Mouse (Mus musculus) neural tube, embryonic 10.5 days (tissue): ENCODE results near the gene Tlr13.

Experiments used
- DNase-seq: peaks from one replicate; pipeline ENCODE4 v3.0.0-alpha.2; 2017; ENCODE audit warnings: low spot score; ENCODE audit errors: extremely low spot score

The Tlr13 gene

GRCm38 (mm10) chrX:106142936-106143335 is at the start of gene Tlr13:
Gene Tlr13, plus strand, starts transcription at chrX:106143204.
- DNase-seq = no peak

- DNase-seq = no peak
Observed at GRCm38 (mm10) chrX:106105464-106105863, 37.5 kb upstream of the Tlr13 start.

GRCm38 (mm10) chrX:106113881-106114280 is 29.1 kb upstream of the Tlr13 start:
- no peak for DNase-seq

- DNase-seq = no peak
Observed at GRCm38 (mm10) chrX:106114674-106115073, 28.3 kb upstream of the Tlr13 start.

- DNase-seq = no peak
Observed at GRCm38 (mm10) chrX:106122823-106123222, 20.2 kb upstream of the Tlr13 start.

DNA sequence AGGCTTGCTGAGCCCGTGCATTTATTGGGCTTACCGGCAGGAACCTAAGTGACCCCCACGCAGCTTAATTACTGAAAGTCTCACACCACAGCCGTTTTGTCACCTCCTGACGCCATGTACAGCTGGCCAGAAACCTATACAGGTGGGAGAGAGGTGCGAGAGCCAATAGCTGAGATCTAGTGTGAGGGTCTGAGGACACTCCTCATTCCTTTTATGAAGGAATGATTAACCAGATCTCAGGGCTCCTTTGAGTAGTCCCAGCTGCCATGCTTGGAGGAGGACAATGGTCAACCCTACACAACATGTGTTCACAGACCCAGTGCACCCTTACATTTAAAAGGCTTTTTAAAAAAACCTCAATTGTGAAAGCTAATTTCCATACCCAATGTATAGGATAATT is 14.7 kb upstream of the Tlr13 start:
- no peak for DNase-seq

GRCm38 (mm10) chrX:106129877-106130276 is 13.1 kb upstream of the Tlr13 start:
- DNase-seq = no peak

GRCm38 (mm10) chrX:106134916-106135315 is 8.1 kb upstream of the Tlr13 start:
- DNase-seq = no peak

DNA sequence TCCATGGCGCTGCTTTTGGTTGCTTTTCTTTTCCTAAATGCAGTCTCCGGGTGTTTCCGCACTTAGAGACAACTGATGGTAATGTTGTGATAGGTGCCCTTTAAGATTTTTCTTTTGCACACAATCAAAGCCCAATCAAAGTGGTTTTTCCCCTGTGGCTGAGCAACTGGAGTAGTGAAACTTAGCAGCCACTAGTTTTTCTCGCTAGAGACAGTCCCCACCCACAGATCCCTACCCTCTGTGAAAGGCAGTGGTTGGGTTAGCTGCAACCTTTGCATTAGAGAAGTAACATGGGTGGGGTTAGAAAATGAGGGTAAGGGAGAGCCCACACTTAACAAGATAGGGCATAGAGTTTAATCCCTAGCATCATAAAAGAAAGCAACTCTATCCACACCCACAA is 7.5 kb upstream of the Tlr13 start:
- DNase-seq = no peak

DNA sequence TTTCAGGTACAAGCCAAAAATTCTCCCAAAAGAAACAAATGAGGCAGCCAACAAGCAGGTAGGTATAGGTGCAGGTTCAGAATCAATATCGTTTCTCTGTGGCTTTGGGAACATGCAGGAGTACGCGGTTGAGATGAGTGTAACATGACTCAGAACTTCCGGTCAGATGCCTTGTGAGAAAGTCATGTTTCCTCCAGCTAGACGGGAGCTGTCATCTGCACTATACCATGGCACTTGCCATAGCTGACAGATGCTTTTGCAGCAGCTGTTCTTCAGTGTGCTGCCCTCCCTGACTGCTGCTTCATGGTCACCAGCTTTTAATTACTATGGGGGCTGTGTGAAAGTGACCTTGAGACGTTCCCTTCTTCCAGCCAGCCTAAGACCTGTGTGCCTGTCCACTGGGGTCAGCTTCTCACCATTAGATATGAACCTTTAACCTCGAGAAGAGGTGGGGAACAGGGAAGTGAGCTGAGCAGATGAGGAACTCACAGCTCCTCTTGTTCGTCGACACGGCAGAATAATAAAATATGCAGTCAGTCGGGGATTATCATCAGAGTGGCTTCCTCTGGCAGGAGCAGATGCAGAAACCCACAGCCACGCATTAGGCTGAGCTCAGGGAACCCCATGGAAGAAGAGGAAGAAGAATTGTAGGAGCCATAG is 7.0 kb upstream of the Tlr13 start:
- DNase-seq = no peak

DNA sequence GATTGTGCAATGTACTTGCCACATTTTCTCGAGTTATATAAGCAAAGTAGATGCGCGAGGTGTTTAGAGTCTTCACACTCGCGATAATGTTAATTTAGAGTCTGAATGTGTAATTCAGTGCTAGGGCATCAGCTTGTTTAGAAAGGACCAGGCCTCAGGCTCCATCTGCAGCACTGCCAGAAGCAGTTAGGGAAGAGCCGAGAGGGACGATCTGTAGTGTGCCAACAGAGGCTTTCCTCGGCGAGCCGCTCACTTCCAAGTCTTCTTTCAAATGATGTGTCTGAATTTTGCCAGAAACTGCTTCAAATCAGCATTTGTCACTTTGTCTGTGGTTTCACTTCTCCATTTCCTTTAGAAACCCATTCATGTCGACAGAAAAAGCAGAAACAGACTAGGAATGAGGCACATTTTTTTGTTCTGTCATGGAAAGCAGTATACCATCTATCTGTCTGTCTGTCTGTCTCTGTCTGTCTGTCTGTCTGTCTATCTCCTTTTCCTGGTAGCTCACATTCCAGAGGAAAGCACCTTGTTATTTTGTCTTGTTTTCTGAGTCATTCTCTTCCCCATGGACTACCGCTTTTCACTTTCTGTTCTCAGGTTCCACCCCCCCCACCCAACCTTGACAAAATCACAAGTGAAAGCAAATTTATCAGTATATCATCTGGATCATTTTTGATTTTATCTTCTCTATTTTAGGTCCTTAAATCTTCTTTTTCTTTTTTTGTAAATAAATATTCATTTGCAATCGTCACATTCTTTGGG is 3.5 kb upstream of the Tlr13 start:
- DNase-seq = no peak

DNA sequence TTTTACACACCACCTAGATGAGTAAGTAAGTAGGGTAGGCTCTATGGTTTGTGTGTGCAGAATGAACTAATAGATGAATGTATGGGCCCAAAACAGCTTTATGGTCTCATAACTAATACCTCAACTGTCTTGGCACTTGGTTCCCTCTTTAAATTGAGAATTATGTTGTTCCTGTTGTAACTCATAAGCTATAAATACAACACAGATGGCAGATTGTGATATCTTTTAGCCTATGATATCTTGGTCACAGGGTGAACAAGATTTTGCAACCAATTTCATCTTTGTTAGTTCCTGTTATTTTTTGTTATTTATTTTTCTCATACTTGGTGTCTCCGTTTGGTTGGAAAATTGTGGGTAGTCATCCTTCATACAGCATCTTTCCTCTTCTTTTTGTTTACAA is 5.2 kb downstream of the Tlr13 start:
- no peak for DNase-seq

- no peak for DNase-seq
Observed at GRCm38 (mm10) chrX:106149460-106149859, 6.5 kb downstream of the Tlr13 start.

DNA sequence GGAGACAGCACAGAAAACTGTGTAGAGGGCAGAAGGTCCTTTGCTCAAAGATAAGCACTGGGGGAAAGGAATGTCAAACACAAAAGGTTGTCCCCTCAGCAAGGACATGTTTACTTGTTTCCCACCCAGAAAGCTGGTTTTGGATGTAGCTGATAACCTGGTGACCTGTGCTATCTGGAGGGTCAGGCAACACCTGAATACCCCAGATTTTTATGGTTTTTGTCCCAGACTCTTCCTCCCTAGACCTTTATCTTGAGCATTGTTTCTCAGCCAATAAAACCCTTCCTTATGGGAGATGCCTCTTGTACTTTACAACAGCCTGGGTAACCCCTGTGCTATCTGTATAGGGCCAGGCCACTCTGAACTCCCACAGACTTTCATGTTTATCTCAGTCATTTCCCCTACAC is 11.2 kb downstream of the Tlr13 start:
- no peak for DNase-seq

GRCm38 (mm10) chrX:106155892-106156291 is 12.9 kb downstream of the Tlr13 start:
- no peak for DNase-seq

DNA sequence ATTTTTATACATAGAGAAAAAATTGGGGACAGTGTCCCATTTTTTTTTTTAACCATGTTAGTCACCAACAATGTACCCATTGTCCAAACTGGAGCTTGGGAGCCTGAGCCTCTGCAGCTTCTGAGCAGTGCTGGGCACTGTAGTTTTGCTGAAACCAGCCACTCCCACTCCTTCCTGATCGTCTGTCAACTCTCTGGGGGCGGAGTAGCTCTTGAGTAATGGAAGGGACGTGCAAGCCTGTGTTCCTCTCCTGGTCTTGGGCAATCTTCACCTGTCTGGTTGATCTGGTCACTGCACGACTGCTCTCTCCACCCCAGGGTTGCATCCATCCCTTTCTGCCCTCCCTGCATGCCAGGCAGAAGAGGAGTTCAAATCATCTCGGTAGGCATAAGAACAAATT is 21.0 kb downstream of the Tlr13 start:
- DNase-seq = no peak

DNA sequence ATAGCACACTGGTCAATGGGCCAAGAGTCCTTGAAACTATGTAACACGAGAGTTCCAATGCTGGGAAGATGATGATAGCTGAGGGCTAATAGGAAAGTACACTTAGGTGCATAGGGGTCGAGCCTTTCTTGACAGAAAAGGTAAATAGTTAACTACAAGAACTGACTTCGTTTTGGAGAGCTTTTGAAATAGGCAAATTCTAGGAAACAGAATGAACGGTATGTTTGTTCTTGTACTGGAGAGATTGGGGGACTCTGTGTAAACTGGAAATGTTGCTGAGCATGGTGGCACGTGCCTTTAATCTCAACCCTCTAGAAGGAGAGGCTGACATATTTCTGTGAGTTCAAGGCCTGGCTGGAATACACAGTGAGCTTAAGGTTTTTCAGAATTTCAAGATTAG is 21.6 kb downstream of the Tlr13 start:
- no peak for DNase-seq

DNA sequence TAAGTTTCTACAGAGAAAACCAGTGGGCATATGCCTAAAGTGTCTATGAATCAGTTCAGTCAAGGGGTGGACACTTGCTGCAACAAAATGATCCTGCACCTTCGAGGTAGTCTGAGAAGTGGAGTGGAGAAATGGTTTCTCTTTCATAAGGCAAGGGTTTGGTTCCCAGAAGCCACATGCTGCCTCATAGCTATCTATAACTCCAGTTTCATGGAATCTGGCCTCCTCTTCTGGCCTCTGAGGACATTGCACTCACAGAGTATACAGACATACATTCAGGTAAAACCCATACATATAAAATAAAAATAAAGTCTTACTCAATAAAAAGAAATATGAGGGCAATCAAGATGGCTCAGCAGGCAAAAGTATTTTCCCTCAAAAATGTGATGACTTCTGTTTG is 22.1 kb downstream of the Tlr13 start:
- no peak for DNase-seq

- DNase-seq = peak; percentile 66
Observed at GRCm38 (mm10) chrX:106171106-106171852, 28.3 kb downstream of the Tlr13 start.

DNA sequence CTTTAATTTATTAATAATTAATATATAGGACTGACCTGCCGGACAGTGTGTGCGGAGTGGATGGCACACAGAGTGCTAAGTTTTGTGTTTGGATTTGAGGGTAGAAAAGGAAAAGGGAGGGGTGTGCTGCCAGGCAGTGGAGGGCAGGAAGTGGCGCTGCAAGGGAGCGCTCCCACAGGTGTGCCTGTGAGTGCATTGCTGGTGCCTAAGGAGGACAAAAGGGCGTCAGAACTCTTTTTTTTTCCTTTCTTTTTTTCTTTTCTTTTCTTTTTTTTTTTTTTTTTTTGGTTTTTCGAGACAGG is 28.8 kb downstream of the Tlr13 start:
- no peak for DNase-seq

DNA sequence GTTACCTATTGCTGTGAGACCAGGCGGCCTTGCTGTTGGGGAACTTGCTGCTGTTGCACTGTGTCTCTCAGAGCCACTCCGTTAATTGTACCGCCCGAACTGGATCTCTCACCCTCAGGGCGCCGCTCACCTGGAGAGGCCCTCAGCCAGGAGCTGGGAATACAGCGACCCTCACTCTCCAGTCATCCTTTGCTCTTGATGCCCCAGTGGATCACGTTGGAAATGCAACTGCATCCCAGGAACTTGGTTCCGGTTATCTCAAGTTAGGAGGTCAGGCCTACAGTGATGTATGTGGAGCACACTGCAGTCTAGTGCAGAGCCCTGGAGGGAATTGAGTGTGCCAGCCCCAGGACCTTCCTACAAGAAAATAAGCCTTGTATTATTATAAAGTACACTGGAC is 33.3 kb downstream of the Tlr13 start:
- DNase-seq = no peak

DNA sequence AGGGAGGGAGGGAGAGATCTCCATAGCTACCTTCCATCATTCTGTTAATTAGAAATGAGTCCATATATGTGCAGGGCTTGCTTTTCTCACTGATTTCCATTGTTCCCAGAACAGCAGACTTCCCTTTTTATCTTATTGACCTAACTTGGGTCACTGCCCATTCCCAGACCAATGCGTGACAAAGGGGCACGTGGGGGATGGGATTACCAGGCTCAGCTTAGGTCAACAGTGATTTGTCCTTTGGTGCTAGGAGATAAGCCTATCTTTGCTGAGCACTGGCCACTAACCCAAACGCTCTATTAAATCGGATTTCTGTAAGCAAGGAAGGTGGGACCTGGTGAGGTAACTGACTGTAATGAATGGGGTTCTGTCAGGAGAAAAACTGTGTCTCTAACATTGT is 41.3 kb downstream of the Tlr13 start:
- no peak for DNase-seq

DNA sequence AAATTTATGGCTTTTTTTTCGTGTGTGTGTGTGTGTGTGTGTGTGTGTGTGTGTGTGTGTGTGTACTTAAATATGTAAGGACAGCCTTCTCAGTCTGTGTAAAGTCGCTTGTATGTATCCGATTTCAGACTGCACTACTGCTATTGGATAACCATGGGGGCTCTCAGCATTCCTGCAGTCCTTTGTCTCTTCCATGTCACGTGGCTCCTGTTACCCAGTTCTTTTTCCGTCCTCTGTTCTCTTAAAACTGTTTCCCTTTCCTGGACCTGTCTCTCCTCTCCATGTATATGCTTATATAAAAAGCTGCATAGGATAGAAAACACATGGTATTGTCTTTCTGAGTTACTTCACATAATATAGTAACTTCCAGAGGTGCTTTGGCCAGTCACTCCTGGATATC is 42.7 kb downstream of the Tlr13 start:
- peak; percentile 31 for DNase-seq
